Mouse (Mus musculus) olfactory bulb, adult 2 months (tissue): ENCODE results near the gene Gm20479.

Experiments used
- CTCF ChIP-seq: fragments of 200-500 bp; IDR thresholded peaks from 2 replicates; pipeline ENCODE4 v1.5.1; 2012; ENCODE audit warnings: low read depth, mild to moderate bottlenecking, low read length, moderate library complexity; ENCODE audit not compliant: insufficient read depth
- POLR2A ChIP-seq: fragments of 200-500 bp; IDR thresholded peaks from 2 replicates; pipeline ENCODE4 v1.6.1; 2012; ENCODE audit warnings: mild to moderate bottlenecking, low read depth, low read length, moderate library complexity; ENCODE audit not compliant: insufficient read depth

DNA sequence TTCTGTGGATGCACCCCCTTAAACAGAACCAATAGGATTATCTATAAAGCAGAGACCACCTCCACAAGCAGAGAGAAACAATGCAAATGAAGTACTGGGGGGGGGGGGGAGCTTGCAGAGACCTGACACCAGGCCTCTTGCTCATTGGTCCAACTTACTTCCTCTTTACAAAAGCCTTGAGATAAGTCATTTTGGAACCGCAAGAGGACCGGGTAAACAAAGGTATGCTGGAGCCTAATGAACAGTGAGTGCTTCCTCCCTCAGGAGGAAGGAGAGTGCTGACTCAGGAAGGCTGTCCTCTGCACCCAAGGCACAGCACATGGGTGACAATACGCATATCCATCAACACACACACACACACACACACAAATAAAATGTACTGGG is 368 bp upstream of the Gm20479 start:
- no peak for TF ChIP-seq POLR2A
- TF ChIP-seq CTCF = no peak
